Mouse (Mus musculus) induced T-regulatory cell, adult 2 months (primary cell): ENCODE data around the gene Gps1.
A peak's percentile ranks its signal among the peaks of the same experiment; 100 is the strongest.
"Not testable (repeated sequence)": the region's sequence is repeated elsewhere in the genome, so short reads cannot be mapped to it uniquely, and the experiment has no call there.

Source experiments
- DNase-seq: peaks from one replicate; pipeline ENCODE4 v3.0.0-alpha.2; 2012; ENCODE audit warnings: low read depth

The Gps1 gene

DNA sequence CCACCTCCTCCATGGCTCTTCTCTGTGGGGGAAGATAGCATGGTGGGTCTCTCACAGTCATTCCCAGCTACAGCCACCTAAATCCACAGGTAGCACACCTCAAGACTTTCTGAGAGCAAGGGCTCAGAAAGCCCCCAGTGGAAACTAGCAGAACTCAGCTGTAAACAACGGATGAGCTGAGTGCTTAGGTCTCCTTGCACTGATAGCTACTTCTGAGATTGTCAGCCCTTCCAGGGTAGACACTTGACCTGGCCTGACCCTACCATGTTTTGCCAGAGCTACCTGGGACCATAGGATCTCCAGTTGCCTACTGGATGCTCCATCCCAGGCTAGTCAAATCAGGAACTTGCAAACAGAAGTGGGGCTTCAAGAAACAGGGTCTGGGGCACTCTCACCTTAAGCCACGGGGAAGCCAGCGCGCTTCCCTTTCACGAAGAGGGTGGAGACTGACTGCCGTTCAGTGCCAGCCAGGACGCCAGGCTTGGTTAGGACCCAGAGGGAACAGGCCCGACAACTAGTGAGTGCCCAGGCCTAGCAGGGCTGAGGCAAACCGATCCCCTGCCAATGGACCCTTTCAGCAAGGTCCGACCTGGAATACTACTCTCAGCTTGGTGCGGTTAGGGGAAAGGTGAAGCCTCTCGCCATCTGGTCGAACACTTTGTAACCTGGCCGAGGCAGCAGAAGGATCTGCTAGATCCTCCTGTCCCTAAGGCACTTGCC, 38.9 kb downstream of the Gps1 start:
- DNase-seq, result peak; percentile 53

DNA sequence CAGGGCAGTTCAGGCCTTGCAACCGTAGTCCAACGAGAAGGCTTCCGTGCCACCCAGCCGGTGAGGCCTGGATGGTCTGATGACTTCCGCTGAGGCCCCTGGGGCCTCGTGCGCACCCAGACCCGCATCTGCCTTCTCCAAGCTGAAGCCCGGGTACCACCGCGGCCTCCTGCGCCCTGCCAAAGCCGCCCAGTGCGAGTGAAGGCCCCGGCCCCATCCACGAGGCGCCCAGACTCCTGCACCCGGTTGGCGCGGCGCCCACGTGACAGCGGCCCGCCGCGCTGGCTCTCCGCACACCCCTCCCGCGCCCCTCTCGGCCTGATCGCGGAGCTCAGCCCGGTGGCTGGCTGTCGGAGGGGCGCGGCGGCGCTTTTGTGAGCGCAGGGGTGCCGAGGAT, 39.5 kb downstream of the Gps1 start:
- no peak for DNase-seq

DNA sequence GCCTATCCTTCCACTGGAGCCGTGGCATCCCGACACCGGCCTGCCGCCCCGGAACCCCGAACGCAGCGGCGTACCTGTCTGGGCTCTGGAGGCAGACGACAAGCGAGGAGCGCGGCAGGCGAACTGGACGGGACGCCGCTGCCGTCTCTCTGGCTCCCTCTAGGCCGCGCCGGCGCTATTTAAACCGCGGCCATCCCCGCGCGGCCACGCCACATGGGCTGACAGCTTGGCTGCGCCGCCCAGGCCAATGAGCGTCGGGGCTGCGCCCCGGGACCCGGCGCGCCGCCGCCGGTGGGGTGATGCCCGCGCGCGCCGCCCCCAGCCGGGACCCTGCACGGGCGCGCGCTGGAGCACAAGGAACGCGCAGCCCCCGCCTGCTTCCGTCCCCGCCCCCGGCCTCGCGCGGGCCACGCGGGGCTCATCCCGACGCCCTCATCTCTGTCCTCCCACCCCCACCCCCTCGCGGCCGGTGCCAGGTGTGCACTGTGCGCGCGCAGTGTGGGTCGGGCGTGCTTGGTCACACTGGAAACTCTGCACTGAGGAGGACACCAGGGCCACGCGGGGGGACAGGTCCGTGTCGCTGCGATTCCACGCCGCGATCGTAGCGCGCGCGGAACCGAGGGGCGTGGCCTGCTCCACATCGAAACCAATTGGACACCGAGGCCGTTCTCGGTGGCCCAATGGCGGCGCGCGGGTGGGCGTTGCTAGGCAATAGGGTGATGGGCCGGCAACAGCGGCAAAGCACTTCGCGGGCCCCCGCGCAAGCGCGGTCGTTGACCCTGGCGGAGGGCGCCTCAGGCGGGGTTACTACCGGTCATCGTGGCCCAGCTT, 40.1 kb downstream of the Gps1 start, which contains the start of gene Fasn:
Gene Fasn, minus strand, starts transcription at position 592 of the 831 bp plus-strand sequence.
- DNase-seq, result peak; percentile 96

DNA sequence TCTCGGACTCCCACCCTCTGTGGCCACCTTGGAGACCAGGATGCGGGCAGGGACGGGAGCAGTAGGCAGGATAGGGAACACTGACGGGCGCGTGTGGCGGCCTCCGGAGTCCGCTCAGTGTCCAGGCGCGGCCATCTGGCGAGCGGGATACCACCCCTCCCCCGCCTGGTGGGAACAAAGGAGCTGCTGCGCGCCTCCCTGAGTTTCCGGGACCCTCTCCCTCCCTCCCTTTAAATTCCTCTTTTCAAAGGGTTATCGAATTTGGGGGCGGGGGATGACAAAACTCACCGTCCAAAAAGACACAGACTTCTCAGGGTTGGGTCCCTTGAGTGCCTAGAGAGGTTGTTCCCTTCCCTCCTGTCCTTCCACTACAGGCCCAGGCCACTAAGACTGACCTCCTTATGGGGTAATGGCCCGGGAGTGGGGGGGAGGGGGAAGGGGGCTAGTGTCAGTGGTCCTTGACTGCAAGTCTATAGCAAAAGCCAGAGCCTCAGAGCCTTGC, 40.8 kb downstream of the Gps1 start:
- DNase-seq, result no peak

DNA sequence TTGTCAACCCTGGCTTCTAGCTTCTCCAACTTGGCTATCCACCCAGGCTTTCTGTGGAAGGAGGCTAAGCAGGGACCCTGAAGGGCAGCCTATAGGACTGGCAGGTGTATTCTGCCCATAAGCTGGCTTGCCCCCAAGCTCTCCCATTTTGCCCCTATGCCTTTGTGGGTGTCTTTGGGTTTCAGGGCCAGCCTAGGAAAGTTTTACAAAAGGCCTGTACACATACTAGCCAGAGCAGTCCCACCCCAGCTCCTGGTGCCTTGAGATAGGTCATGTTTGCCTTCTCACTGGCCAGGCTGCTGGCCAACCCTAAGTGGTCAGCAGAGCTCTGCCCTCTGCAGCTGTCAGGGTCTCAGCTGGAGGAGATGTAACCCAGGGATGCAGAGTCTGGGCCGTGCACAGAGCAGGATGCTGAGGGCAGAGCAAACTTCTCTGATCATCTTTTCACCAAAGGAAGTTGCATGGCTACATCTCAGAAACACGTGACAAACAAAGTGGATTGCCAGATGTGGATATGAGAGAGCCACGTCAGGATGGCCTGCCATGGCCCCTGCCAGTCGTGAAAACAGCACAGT, 41.3 kb downstream of the Gps1 start:
- peak; percentile 55 for DNase-seq

DNA sequence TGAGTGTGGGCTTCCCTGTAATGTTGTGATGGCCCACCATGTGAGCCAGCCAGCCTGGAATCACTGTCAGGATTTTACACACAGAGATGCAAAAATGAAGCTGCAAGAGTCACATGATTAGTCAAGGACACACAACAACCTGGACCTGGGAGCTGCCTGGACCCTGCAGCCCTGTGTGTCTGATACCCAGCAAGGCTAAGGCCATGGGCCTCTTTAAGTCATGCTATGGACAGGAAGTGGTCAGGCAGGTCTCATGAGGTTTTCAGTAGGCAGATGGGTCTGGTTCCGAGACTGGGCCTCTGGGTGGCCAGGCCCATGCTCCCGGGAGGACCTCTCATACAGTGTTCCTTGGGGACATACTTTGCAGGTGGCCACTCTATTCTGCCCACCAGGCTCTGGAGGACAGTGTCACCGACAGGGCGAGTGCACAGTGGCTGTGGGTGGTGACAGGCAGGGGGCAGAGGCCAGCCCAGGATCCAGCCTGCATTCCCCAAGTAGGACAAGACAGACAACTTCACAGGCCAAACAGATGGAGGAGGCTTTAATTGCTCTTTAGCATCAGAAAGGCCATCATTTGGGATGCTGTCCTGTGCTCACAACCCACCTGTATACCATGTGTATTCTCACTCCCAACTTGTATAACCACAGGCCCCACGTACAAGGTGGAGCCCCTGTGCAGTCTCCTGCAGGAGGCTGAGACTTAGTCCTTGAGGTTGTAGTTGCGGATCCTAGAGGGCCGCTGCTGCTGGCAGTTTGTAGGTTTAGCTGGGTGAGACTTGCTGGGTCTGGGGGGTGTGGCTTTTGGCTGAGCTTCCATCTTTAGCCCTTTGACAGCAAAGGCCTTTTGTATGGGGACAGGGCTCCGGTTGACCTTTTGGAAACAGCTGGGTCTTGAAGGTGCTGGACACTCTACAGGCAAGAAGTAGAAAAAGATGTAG, 42.2 kb downstream of the Gps1 start:
- DNase-seq, result no peak

DNA sequence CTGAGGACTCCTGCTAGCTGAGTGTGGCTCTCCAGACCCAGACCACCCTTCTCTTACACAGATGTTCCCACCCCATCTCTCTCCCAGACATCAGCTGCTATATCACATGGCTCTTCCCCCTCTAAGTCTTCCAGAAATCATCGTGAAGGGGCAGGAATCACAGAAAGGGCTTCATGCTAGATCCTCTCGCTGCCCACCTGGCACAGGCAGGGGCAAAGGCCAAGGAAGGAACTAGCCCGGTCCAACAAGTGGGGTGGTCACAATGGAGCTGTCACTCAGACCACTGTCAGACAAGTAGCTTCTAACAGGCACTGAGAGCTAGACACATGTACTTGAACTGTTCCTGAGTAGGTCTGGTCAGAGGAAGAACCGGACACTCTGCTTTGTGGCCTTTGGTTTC, 44.3 kb downstream of the Gps1 start:
- no peak for DNase-seq

DNA sequence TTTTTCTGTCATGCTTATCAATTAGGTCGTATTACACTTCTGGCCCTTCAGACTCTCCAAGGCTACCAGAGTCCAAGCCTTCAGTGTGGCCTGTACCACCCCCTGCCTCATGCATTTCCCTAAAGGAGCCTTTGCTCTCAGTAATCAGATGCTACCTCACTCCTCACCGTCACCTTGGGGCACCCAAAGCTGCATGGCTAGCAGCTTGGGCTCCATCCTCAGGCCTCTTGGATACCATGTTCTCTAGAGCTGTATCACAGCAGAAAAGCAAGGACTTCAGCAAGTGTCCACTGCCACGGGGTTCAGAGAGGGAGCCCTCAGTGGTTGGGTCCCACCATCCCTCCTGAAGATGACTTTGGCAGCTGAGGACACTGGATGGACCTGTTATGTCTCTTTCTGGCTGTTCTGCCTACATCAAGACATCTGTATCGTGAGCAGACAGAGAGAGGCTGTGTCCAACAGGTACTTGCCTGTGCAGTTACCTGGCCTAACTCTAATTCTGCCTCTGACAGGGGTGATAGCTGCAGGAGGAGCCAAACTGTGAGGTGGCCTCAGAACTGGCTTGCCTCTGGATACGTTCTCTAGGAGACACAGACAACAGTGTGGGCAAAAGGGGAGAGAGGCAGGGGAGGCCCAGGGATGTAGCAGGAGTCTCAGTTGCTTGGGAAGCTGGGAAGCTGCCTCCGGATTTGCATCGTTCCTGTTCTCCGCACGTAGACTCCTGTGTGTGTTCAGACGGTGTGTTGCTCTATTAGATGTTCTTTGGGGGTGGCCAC, 45.9 kb downstream of the Gps1 start:
- DNase-seq, result no peak

DNA sequence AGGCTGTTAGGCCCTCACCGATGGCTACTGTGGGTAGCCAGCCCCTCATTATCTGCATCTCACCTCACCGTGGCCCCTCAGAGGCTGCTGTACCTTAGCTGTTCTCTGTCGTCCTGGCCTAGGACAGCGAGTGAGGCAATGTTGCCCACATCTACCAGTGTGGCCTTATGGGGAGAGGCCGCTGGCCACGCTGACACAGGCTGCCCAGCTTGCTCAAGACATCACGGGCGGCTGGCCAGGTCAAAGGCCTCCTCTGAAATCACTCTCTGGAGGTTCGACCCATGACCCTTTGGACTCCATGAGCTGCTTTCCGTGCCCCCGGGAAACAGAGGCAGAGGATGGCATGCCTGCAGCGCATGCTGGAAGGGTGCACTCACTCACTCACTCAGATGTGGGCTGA, 46.6 kb downstream of the Gps1 start:
- DNase-seq, result no peak

DNA sequence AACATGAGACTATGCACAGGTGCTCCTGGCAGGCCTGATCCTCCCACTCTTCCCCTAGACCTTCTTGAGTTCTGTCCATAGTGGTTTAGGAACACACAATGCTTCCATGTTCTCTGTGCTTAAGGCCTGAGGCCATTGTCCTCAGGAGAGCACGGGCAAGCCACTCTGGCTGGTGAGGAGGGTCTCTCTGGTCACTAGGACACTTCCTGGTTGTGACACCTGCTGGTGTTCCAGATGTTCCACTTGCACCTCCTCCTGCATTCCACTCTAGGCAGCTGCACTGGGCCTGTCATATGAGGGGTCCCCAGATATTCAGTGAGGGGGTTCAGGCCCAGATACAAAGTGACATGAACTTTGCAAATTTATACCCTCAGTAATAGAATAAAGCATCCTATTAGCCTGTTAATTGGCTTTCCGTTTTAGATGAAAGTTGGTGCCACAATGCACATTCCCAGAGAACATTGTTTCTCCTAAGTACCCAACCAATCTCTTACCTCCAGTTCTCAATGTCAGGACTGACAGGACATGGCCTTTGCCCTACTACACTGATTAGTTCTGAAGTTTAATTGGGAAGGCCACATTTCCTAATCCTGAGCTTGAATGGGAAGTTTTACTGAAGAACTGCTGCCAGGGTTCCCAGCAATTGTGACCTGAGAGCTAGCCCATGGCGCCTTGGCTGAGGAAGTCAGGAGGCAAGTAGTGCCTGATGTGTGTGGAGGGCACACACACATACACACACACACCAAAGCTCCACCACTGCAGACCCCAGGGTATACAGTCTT, 47.8 kb downstream of the Gps1 start:
- DNase-seq, result no peak

DNA sequence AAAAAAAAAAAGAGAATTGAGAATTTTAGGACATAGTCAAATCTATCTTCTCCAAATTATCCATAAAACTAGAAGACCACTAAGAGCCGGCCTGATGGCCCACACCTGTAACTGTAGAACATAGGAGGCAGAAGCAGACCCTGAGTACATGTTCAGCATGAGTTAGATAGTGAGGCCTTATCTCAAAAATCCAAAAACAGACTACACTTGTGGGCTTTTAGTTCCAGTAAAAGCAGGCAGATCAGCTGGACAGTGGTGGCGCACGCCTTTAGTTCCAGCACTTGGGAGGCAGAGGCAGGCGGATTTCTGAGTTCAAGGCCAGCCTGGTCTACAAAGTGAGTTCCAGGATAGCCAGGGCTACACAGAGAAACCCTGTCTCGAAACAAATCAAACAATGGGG, 48.9 kb downstream of the Gps1 start:
- not testable (repeated sequence) for DNase-seq

DNA sequence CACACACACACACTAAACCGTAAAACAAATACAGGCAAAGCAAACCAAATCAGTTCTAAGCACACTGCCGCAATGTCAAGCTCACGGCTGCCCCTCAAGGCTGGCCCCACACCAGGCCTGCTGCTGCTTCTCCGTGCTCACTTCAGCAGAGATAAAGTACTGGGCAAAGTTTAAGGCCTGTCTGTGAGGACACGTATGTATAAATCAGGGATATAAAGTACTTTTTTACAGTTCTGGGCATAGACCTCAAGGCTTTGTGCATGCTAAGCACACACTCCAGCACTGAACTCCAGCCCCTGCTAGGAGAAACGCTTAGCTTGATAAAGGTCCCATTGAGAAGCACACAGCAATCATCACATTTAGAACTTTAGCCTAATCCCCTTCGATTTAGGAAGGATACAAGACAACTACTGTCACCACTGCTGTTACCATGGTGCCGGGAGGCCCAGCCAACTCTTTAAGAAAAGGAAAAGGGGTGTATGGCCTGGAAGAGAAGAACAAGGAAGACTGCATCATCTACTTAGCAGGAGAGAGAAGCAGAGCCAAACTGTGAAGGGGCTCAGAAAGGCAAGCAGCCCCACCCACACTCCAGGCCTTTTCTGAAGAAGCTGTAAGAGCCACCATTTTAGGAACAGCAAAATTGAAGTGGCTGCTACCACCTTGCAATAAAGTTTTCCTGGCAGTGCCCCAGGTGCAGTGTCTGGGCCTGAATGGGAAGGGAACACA, 49.6 kb downstream of the Gps1 start:
- no peak for DNase-seq
